Mouse (Mus musculus): ENCODE data around the gene Atg4b.
"Not testable (repeated sequence)": the region's sequence is repeated elsewhere in the genome, so short reads cannot be mapped to it uniquely, and the experiment has no call there.

Atg4b gene

GRCm38 (mm10) chr1:93818722-93819121, 67.4 kb downstream of the Atg4b start:
- no peak for DNase-seq (ENCODE audit: low spot score)

GRCm38 (mm10) chr1:93823796-93824495, 72.6 kb downstream of the Atg4b start:
- no peak for DNase-seq (ENCODE audit: low spot score)

DNA sequence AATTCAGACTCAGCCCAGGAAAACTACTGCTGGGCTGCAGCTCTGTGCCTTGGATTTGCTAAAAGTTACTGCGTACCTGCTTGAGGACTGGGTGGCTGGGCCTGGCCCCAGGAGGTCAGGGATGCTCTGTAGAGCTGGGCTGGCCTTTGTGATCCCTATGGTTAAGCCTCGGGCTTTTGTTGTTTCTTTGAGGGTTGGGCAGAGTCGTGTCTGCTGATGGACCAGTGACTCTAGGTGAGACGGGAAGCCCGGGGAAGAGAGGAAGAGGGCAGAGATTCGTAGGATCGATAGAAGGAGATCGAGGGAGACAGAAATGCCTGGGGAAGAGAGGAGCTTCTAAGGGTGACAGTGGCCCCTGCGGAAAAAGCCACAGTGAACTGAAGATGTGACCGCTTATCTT, 73.3 kb downstream of the Atg4b start, which contains the start of gene D2hgdh:
Gene D2hgdh (plus strand): TSS at position 301 of the 400 bp plus-strand sequence.
- DNase-seq (ENCODE audit: low spot score): no peak

GRCm38 (mm10) chr1:93825105-93825674, 73.9 kb downstream of the Atg4b start:
- DNase-seq (ENCODE audit: low spot score): peak; percentile 94

DNA sequence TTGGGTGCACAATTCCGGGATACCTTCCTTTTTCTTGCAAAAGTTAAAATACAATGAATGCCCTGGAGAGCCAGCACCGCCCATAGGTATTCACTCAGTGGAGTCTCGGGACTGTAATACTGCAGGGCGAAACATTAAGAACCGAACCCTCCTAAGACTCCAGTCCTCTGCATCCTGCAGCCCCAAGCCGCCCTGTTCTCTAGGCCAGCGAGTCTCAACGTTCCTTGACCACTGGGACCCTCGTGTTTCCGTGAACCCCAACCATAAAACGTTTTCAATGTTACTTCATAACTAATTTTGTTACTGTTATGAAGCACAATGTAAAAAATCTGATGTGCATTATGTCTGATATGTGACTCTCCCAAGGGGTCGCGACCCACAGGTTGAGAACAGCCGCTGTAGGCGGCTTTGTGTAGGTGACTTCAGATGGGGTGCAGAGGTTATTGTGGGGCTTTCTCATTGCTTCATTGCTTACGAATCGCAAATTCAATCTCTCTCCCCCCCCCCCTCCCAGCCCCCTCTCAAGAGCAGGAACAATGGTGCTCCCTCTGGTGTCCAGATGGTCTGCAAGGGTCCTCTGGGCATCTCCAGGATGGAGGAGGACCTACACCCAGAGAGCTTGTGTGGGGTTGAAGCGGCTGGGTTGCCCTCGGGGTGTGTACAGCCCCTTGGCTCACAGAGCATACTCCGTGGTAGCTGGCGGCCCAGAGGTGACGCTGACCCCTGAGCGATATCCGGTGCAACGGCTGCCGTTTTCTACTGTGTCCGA, 74.7 kb downstream of the Atg4b start:
- no peak for DNase-seq (ENCODE audit: low spot score)

DNA sequence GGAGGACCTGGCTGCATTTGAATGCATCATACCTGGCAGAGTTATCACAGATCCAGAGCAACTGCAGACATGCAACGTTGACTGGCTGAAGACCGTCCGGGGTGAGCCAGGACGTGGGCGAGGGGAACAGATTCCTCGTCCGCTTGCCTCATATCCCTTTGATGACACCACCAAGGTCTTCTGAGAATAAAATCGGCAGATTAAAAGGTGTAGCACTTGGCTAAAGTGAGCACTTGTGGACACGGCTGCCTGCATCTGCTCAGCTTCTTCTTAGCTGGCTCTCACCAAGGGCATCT, 75.2 kb downstream of the Atg4b start:
- no peak for DNase-seq (ENCODE audit: low spot score)

GRCm38 (mm10) chr1:93832754-93833360, 81.6 kb downstream of the Atg4b start:
- not testable (repeated sequence) for DNase-seq (ENCODE audit: low spot score)

- DNase-seq (ENCODE audit: low spot score): no peak
Observed at GRCm38 (mm10) chr1:93834671-93835150, 83.4 kb downstream of the Atg4b start.

DNA sequence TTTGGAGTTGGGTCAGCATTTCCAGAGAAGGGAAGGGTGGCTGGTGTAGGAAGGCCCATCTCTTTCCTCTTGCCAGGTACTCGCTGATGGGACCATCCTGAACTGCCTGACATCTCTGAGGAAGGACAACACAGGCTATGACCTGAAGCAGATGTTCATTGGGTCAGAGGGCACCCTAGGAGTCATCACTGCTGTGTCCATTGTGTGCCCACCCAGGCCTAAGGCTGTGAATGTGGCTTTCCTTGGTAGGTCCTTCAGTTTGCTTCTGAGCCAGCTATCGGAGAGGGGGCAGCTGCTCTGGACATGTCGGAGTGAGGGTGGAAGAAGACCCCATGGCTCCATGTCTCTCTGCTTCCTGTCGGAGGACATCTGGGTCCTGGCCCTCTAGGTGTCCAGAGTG, 83.9 kb downstream of the Atg4b start:
- no peak for DNase-seq (ENCODE audit: low spot score)

DNA sequence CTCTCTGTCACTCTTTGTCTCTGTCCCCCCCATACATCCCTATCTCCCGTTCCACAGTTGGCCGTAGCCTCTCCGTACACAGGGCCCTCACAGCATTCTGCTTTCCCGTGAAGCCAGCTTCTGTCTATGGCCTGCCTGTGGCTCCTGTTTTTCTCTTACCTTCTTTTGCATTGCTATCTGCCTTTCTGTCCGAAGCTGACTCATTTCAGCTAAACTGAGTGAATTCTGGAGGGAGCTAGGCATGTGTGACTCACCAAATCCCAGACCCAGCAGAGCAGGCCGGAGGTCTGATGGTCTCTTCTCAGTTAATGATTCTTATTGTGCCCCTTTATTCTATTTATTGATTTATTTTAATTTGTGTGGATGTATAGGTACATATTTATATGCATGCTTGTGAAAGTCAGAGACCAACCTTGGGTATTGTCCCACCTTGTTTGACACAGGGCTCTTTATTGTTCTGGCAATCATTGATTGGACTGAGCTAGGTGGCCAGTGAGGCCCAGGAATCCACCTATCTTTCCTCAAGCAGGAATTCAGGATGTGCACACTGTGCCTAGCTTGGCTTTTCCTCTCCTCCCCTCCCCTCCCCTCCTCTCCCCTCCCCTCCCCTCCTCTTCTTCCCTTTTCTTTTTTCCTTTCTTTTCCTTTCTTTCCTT, 84.7 kb downstream of the Atg4b start:
- DNase-seq (ENCODE audit: low spot score): no peak

DNA sequence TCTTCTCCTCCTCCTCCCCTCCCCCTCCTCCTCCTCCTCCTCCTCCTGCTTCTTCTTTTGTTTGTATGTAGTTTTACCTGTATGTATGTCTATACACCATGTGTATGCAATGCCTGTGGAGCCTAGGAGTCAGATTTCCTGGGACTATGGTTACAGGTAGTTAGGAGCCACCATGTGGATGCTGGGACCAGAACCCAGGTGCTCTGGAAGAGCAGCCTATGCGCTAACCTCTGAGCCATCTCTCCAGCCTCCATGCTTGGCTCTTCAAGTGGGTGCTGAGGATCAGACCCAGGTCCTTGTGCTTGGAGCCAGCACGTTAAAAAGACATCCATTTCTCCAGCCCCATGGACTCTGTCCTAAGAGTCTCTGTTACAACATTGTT, 85.2 kb downstream of the Atg4b start:
- DNase-seq (ENCODE audit: low spot score): no peak

DNA sequence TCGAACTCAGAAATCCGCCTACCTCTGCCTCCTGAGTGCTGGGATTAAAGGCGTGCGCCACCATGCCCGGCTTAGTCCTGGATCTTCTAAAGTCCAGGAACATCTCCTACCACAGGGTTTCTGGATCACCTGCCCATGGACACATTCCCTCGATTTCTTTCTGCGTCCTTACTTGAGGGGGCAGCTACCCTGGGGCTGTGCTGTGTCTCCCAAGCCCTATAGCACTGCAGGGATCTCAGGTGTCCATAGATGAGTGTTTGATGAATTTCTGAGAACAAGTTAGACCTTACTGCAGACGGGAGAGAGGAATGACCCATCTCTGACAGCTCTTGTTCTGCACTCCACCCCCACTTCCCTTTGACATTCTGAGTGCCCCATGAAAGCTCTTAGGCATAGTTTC, 86.0 kb downstream of the Atg4b start:
- DNase-seq (ENCODE audit: low spot score): no peak

DNA sequence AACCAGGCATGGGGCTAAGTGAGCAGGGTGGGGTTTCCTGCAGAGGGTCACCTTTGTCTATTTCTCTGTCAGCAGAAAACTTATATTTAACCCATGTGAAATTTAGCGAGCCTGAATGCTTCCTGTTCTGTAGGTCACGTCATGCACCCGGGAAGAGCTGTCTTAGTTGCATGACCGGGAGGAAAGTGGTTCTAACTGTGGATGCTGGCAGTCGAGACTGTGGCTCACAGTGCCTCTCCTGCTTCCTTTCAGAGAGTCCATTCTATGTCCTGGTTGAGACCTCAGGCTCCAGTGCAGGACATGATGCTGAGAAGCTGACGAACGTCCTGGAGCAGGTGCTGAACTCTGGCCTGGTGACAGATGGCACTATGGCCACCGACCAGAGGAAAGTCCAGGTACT, 87.3 kb downstream of the Atg4b start:
- DNase-seq (ENCODE audit: low spot score): not testable (repeated sequence)

Data from layer of hippocampus, adult 9-10 months (tissue).